Mouse (Mus musculus): Measurements from ENCODE around the gene Tmem219. TPM values are rescaled to one million over a fixed set of nuclear protein-coding genes. Genes with fewer than 3 reads are reported as not detected.

Tmem219 gene
- total RNA-seq, 1 experiment: 14.7 TPM

DNA sequence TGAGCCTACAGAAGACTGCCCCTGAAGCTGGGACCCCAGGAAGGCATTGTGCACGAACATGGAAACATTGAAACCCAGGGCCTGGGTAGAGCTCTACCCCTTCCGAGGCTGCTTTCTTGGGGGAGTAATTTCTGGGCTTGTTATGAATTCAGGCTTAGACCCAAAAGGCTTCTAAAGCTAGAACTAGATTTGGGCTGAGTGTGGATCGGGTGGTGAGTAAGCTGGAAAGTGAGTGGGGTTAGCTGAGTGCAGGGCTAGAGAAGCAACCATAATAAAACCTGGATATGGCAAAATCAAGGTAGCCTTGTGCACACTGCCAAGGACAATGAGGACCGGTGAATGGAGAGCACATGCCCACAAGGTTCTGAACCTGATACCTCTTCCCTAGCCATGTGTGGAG lies 39.2 kb upstream of the Tmem219 start:
- Histone ChIP-seq H3K27ac (ENCODE audit: insufficient read depth, low read depth, low read length, poor library complexity, severe bottlenecking) (no peak overlapping the region), H3K4me1 (ENCODE audit: control insufficient read depth in 2 of 2, insufficient read depth in 2 of 2, low read length in 2 of 2, poor library complexity in 1 of 2) (peaks cover 0 to 5% of the 10 kb centered on the region in 2 experiments; a peak in 1 of 4 replicates), H3K9me3 (ENCODE audit: control insufficient read depth, insufficient read depth, low read depth, low read length) (no peaks in the 10 kb centered on the region), H3K4me3 (ENCODE audit: insufficient read depth in 1 of 2, low read depth in 1 of 2, low read length in 2 of 2, poor library complexity in 1 of 2, severe bottlenecking in 1 of 2) (no peak overlapping the region), H3K36me3 (ENCODE audit: control insufficient read depth, insufficient read depth, low read length, poor library complexity, severe bottlenecking) (no peaks in the 10 kb centered on the region), H3K9ac (ENCODE audit: insufficient read depth, low read depth, low read length, poor library complexity, severe bottlenecking) (no peak overlapping the region)
- DNase-seq (ENCODE audit: low read depth, low spot score): no peak
- TF ChIP-seq HCFC1 (IDR thresholded peaks at IDR 0.05; ENCODE audit: borderline replicate concordance, insufficient read depth, low read length) (no peak), ZNF384 (IDR thresholded peaks at IDR 0.05; ENCODE audit: low read depth, low read length) (no peak), ZC3H11A (IDR thresholded peaks at IDR 0.05; ENCODE audit: borderline replicate concordance, low read depth, low read length) (no peak), CHD2 (IDR thresholded peaks at IDR 0.05; ENCODE audit: low read depth, low read length) (no peak), MAFK (IDR thresholded peaks at IDR 0.05; ENCODE audit: insufficient read depth, low read depth, low read length) (no peak)
- in situ Hi-C loops (cut with MboI; ENCODE audit: low sequenced_read_pairs in 2 of 2, unreplicated experiment in 2 of 2): no loop called here

DNA sequence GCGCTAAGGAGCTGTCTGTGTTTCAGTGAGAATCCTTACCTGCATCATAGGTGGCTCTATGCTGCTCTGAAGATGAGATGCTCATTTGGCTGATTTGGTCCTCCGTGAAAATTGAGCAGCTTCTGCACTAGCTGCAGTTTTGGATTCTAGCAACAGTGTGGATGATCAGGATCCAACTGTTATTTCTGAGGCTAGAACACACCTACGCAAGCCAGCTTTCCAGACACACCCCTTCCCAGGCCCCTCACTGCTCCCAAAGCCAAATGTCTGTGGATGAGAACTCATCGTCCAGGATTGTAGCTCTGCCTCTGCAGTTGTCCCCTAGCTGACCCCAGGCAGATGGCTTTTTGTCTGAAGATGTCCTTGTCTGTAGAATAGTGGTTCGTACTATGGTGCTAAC lies 38.4 kb upstream of the Tmem219 start:
- Histone ChIP-seq H3K9ac (ENCODE audit: insufficient read depth, low read depth, low read length, poor library complexity, severe bottlenecking) (no peak overlapping the region), H3K4me1 (ENCODE audit: control insufficient read depth in 2 of 2, insufficient read depth in 2 of 2, low read length in 2 of 2, poor library complexity in 1 of 2) (peaks cover 0 to 5% of the 10 kb centered on the region in 2 experiments; a peak in 1 of 4 replicates), H3K27ac (ENCODE audit: insufficient read depth, low read depth, low read length, poor library complexity, severe bottlenecking) (no peak overlapping the region), H3K4me3 (ENCODE audit: insufficient read depth in 1 of 2, low read depth in 1 of 2, low read length in 2 of 2, poor library complexity in 1 of 2, severe bottlenecking in 1 of 2) (no peak overlapping the region), H3K36me3 (ENCODE audit: control insufficient read depth, insufficient read depth, low read length, poor library complexity, severe bottlenecking) (no peaks in the 10 kb centered on the region), H3K9me3 (ENCODE audit: control insufficient read depth, insufficient read depth, low read depth, low read length) (no peaks in the 10 kb centered on the region)
- DNase-seq (ENCODE audit: low read depth, low spot score): no peak
- in situ Hi-C loops (cut with MboI; ENCODE audit: low sequenced_read_pairs in 2 of 2, unreplicated experiment in 2 of 2): no loop called here
- TF ChIP-seq HCFC1 (IDR thresholded peaks at IDR 0.05; ENCODE audit: borderline replicate concordance, insufficient read depth, low read length) (no peak), ZC3H11A (IDR thresholded peaks at IDR 0.05; ENCODE audit: borderline replicate concordance, low read depth, low read length) (no peak), ZNF384 (IDR thresholded peaks at IDR 0.05; ENCODE audit: low read depth, low read length) (no peak), MAFK (IDR thresholded peaks at IDR 0.05; ENCODE audit: insufficient read depth, low read depth, low read length) (no peak), CHD2 (IDR thresholded peaks at IDR 0.05; ENCODE audit: low read depth, low read length) (no peak)

GRCm38 (mm10) chr7:126959780-126960179 lies 37.1 kb upstream of the Tmem219 start:
- no peak overlapping the region for H3K27ac ChIP-seq (ENCODE audit: insufficient read depth, low read depth, low read length, poor library complexity, severe bottlenecking)
- DNase-seq (ENCODE audit: low read depth, low spot score): no peak
- in situ Hi-C loops (cut with MboI; ENCODE audit: low sequenced_read_pairs in 2 of 2, unreplicated experiment in 2 of 2): no loop called here
- H3K4me3 ChIP-seq (ENCODE audit: insufficient read depth in 1 of 2, low read depth in 1 of 2, low read length in 2 of 2, poor library complexity in 1 of 2, severe bottlenecking in 1 of 2): no peak overlapping the region
- H3K4me1 ChIP-seq (ENCODE audit: control insufficient read depth in 2 of 2, insufficient read depth in 2 of 2, low read length in 2 of 2, poor library complexity in 1 of 2): peaks cover 0 to 5% of the 10 kb centered on the region in 2 experiments; a peak in 1 of 4 replicates
- no peaks in the 10 kb centered on the region for H3K36me3 ChIP-seq (ENCODE audit: control insufficient read depth, insufficient read depth, low read length, poor library complexity, severe bottlenecking)
- no peak for TF ChIP-seq HCFC1 (IDR thresholded peaks at IDR 0.05; ENCODE audit: borderline replicate concordance, insufficient read depth, low read length)
- no peak for TF ChIP-seq ZC3H11A (IDR thresholded peaks at IDR 0.05; ENCODE audit: borderline replicate concordance, low read depth, low read length)
- TF ChIP-seq ZNF384 (IDR thresholded peaks at IDR 0.05; ENCODE audit: low read depth, low read length): no peak
- no peak for TF ChIP-seq CHD2 (IDR thresholded peaks at IDR 0.05; ENCODE audit: low read depth, low read length)
- no peak for TF ChIP-seq MAFK (IDR thresholded peaks at IDR 0.05; ENCODE audit: insufficient read depth, low read depth, low read length)
- no peaks in the 10 kb centered on the region for H3K9me3 ChIP-seq (ENCODE audit: control insufficient read depth, insufficient read depth, low read depth, low read length)
- no peak overlapping the region for H3K9ac ChIP-seq (ENCODE audit: insufficient read depth, low read depth, low read length, poor library complexity, severe bottlenecking)

- H3K4me3 ChIP-seq (ENCODE audit: insufficient read depth in 1 of 2, low read depth in 1 of 2, low read length in 2 of 2, poor library complexity in 1 of 2, severe bottlenecking in 1 of 2): no peak overlapping the region
- no peaks in the 10 kb centered on the region for H3K9me3 ChIP-seq (ENCODE audit: control insufficient read depth, insufficient read depth, low read depth, low read length)
- no peak overlapping the region for H3K27ac ChIP-seq (ENCODE audit: insufficient read depth, low read depth, low read length, poor library complexity, severe bottlenecking)
- TF ChIP-seq ZC3H11A (IDR thresholded peaks at IDR 0.05; ENCODE audit: borderline replicate concordance, low read depth, low read length): no peak
- TF ChIP-seq HCFC1 (IDR thresholded peaks at IDR 0.05; ENCODE audit: borderline replicate concordance, insufficient read depth, low read length): no peak
- TF ChIP-seq MAFK (IDR thresholded peaks at IDR 0.05; ENCODE audit: insufficient read depth, low read depth, low read length): no peak
- TF ChIP-seq CHD2 (IDR thresholded peaks at IDR 0.05; ENCODE audit: low read depth, low read length): no peak
- TF ChIP-seq ZNF384 (IDR thresholded peaks at IDR 0.05; ENCODE audit: low read depth, low read length): no peak
- no peaks in the 10 kb centered on the region for H3K36me3 ChIP-seq (ENCODE audit: control insufficient read depth, insufficient read depth, low read length, poor library complexity, severe bottlenecking)
- in situ Hi-C loops (cut with MboI; ENCODE audit: low sequenced_read_pairs in 2 of 2, unreplicated experiment in 2 of 2): no loop called here
- DNase-seq (ENCODE audit: low read depth, low spot score): no peak
- peaks cover 0 to 6% of the 10 kb centered on the region in 2 experiments; a peak in 1 of 4 replicates for H3K4me1 ChIP-seq (ENCODE audit: control insufficient read depth in 2 of 2, insufficient read depth in 2 of 2, low read length in 2 of 2, poor library complexity in 1 of 2)
- no peak overlapping the region for H3K9ac ChIP-seq (ENCODE audit: insufficient read depth, low read depth, low read length, poor library complexity, severe bottlenecking)
Observed at GRCm38 (mm10) chr7:126955125-126955524, 32.4 kb upstream of the Tmem219 start.

- Histone ChIP-seq H3K27ac (ENCODE audit: insufficient read depth, low read depth, low read length, poor library complexity, severe bottlenecking) (no peak overlapping the region), H3K9ac (ENCODE audit: insufficient read depth, low read depth, low read length, poor library complexity, severe bottlenecking) (no peak overlapping the region), H3K4me1 (ENCODE audit: control insufficient read depth in 2 of 2, insufficient read depth in 2 of 2, low read length in 2 of 2, poor library complexity in 1 of 2) (peaks cover 0 to 9% of the 10 kb centered on the region in 2 experiments; a peak in 1 of 4 replicates), H3K4me3 (ENCODE audit: insufficient read depth in 1 of 2, low read depth in 1 of 2, low read length in 2 of 2, poor library complexity in 1 of 2, severe bottlenecking in 1 of 2) (no peak overlapping the region), H3K36me3 (ENCODE audit: control insufficient read depth, insufficient read depth, low read length, poor library complexity, severe bottlenecking) (no peaks in the 10 kb centered on the region), H3K9me3 (ENCODE audit: control insufficient read depth, insufficient read depth, low read depth, low read length) (no peaks in the 10 kb centered on the region)
- no peak for TF ChIP-seq ZNF384 (IDR thresholded peaks at IDR 0.05; ENCODE audit: low read depth, low read length)
- no peak for TF ChIP-seq ZC3H11A (IDR thresholded peaks at IDR 0.05; ENCODE audit: borderline replicate concordance, low read depth, low read length)
- no peak for TF ChIP-seq CHD2 (IDR thresholded peaks at IDR 0.05; ENCODE audit: low read depth, low read length)
- no peak for TF ChIP-seq HCFC1 (IDR thresholded peaks at IDR 0.05; ENCODE audit: borderline replicate concordance, insufficient read depth, low read length)
- TF ChIP-seq MAFK (IDR thresholded peaks at IDR 0.05; ENCODE audit: insufficient read depth, low read depth, low read length): no peak
- in situ Hi-C loops (cut with MboI; ENCODE audit: low sequenced_read_pairs in 2 of 2, unreplicated experiment in 2 of 2): no loop called here
- DNase-seq (ENCODE audit: low read depth, low spot score): no peak
Observed at GRCm38 (mm10) chr7:126952646-126953045, 29.9 kb upstream of the Tmem219 start.
